Mouse (Mus musculus) CH12.LX (cell line): Measurements from ENCODE around the gene Tmem45b.

Experiments used
- CHD2 ChIP-seq: IDR thresholded peaks from 2 replicates; pipeline ENCODE4 v1.6.1; 2011; ENCODE audit warnings: low read length, improper control_type of control experiment
- CTCF ChIP-seq, 2 experiments: IDR thresholded peaks in 1 of 2; conservative IDR thresholded peaks in 1 of 2; 2 replicates each; pipeline ENCODE4 v1.5.1; 2011 to 2012; ENCODE audit warnings: low read depth in 2 of 2, low read length in 2 of 2, improper control_type of control experiment in 1 of 2, inconsistent platforms in 1 of 2, mild to moderate bottlenecking in 1 of 2, moderate library complexity in 1 of 2
- E2F4 ChIP-seq: IDR thresholded peaks from 2 replicates; pipeline ENCODE4 v1.6.1; 2011; ENCODE audit warnings: low read depth, low read length, improper control_type of control experiment; ENCODE audit not compliant: insufficient replicate concordance
- MXI1 ChIP-seq: IDR thresholded peaks from 2 replicates; pipeline ENCODE4 v1.6.1; 2011; ENCODE audit warnings: mild to moderate bottlenecking, low read depth, low read length, improper control_type of control experiment
- NELFE ChIP-seq: IDR thresholded peaks from 2 replicates; pipeline ENCODE4 v1.6.1; 2011; ENCODE audit warnings: low read depth, low read length, improper control_type of control experiment
- POLR2A ChIP-seq: IDR thresholded peaks from 2 replicates; pipeline ENCODE4 v1.6.1; 2011; ENCODE audit warnings: low read depth, mild to moderate bottlenecking, improper control_type of control experiment, low read length
- POLR2AphosphoS2 ChIP-seq: IDR thresholded peaks from 2 replicates; pipeline ENCODE4 v1.6.1; 2011; ENCODE audit warnings: low read depth, low read length, improper control_type of control experiment
- RAD21 ChIP-seq: IDR thresholded peaks from 2 replicates; pipeline ENCODE4 v1.6.1; 2011; ENCODE audit warnings: low read depth, mild to moderate bottlenecking, low read length, improper control_type of control experiment, moderate library complexity
- SMC3 ChIP-seq: IDR thresholded peaks from 2 replicates; pipeline ENCODE4 v1.6.1; 2011; ENCODE audit warnings: low read depth, low read length, improper control_type of control experiment
- USF2 ChIP-seq: conservative IDR thresholded peaks from 2 replicates; pipeline ENCODE4 v1.6.1; 2011; ENCODE audit warnings: low read depth, low read length, improper control_type of control experiment
- ZC3H11A ChIP-seq: IDR thresholded peaks from 2 replicates; pipeline ENCODE4 v1.6.1; 2012; ENCODE audit warnings: low read depth, mild to moderate bottlenecking, inconsistent platforms, low read length, improper control_type of control experiment
- ZKSCAN1 ChIP-seq: IDR thresholded peaks from 2 replicates; pipeline ENCODE4 v1.6.1; 2012; ENCODE audit warnings: low read depth, inconsistent platforms, low read length, improper control_type of control experiment, borderline replicate concordance
- ZMIZ1 ChIP-seq: IDR thresholded peaks from 2 replicates; pipeline ENCODE4 v1.6.1; 2012; ENCODE audit warnings: low read depth, mild to moderate bottlenecking, inconsistent platforms, low read length, improper control_type of control experiment
- ZNF384 ChIP-seq: IDR thresholded peaks from 2 replicates; pipeline ENCODE4 v1.6.1; 2012; ENCODE audit warnings: low read depth, low read length, improper control_type of control experiment, inconsistent platforms

DNA sequence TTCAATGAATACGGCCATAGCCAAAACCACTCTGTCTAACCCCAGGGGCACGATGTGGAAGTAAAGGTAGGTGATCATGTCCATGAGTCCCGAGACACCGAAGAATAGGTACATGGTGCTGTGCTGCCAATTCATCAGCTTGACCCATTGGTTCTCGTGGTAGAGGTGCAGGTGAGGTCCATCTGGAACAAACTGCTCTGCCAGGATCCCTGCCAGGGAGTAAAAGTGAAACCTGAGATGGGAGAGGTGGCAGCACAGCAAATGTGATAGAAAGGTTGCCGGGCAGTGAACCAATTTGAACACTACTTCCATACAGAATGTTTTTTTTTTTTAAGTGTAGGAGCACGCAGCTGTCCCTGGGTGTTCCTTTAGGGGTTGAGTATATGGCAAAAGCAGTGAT is 35.3 kb downstream of the Tmem45b start:
- TF ChIP-seq CTCF (conservative IDR thresholded peaks at IDR 0.05 in 1 of 2, IDR thresholded peaks at IDR 0.05 in 1 of 2; ENCODE audit: low read depth in 2 of 2, low read length in 2 of 2): no peak
- TF ChIP-seq POLR2A: no peak
- TF ChIP-seq POLR2AphosphoS2: no peak
- no peak for TF ChIP-seq SMC3
- no peak for TF ChIP-seq CHD2
- TF ChIP-seq ZMIZ1: no peak
- no peak for TF ChIP-seq MXI1
- no peak for TF ChIP-seq ZNF384
- no peak for TF ChIP-seq E2F4
- TF ChIP-seq ZC3H11A: no peak
- TF ChIP-seq USF2: no peak
- no peak for TF ChIP-seq ZKSCAN1
- no peak for TF ChIP-seq NELFE
- no peak for TF ChIP-seq RAD21
